Mouse (Mus musculus) cerebellum, adult 18-20 months (tissue): ENCODE measurements around the gene Mmp7.

Experiments used
- DNase-seq, 2 experiments: peaks; one replicate each; pipeline ENCODE4 v3.0.0; 2021

Mmp7 gene

GRCm38 (mm10) chr9:7691790-7692189 lies at the start of gene Mmp7:
Mmp7 (plus strand) TSS chr9:7692090.
- DNase-seq = no peak

- no peak for DNase-seq
Observed at GRCm38 (mm10) chr9:7647901-7648300, 44.0 kb upstream of the Mmp7 start.

GRCm38 (mm10) chr9:7650397-7651180 lies 41.3 kb upstream of the Mmp7 start:
- DNase-seq = no peak

GRCm38 (mm10) chr9:7652351-7653085 lies 39.4 kb upstream of the Mmp7 start:
- no peak for DNase-seq

- DNase-seq = no peak
Observed at GRCm38 (mm10) chr9:7657946-7658345, 33.9 kb upstream of the Mmp7 start.

- DNase-seq = no peak
Observed at GRCm38 (mm10) chr9:7659469-7660020, 32.3 kb upstream of the Mmp7 start.

- DNase-seq = no peak
Observed at GRCm38 (mm10) chr9:7661371-7661770, 30.5 kb upstream of the Mmp7 start.

GRCm38 (mm10) chr9:7669674-7670073 lies 22.2 kb upstream of the Mmp7 start:
- DNase-seq = no peak

GRCm38 (mm10) chr9:7672985-7673384 lies 18.9 kb upstream of the Mmp7 start:
- DNase-seq = no peak

GRCm38 (mm10) chr9:7678154-7678837 lies 13.6 kb upstream of the Mmp7 start:
- DNase-seq = no peak

GRCm38 (mm10) chr9:7682081-7682618 lies 9.7 kb upstream of the Mmp7 start:
- no peak for DNase-seq

GRCm38 (mm10) chr9:7686024-7686423 lies 5.9 kb upstream of the Mmp7 start:
- DNase-seq = no peak

- no peak for DNase-seq
Observed at GRCm38 (mm10) chr9:7689799-7690198, 2.1 kb upstream of the Mmp7 start.

- DNase-seq = no peak
Observed at GRCm38 (mm10) chr9:7693961-7694360, 2.1 kb downstream of the Mmp7 start.

- DNase-seq = no peak
Observed at GRCm38 (mm10) chr9:7695646-7696045, 3.8 kb downstream of the Mmp7 start.

- no peak for DNase-seq
Observed at GRCm38 (mm10) chr9:7708698-7709097, 16.8 kb downstream of the Mmp7 start.

GRCm38 (mm10) chr9:7711196-7711595 lies 19.3 kb downstream of the Mmp7 start:
- no peak for DNase-seq

- DNase-seq = peak; percentile 11 to 51
Observed at GRCm38 (mm10) chr9:7714062-7714907, 22.4 kb downstream of the Mmp7 start.

- no peak for DNase-seq
Observed at GRCm38 (mm10) chr9:7714908-7715175, 23.0 kb downstream of the Mmp7 start.

- no peak for DNase-seq
Observed at GRCm38 (mm10) chr9:7721543-7721942, 29.7 kb downstream of the Mmp7 start.

GRCm38 (mm10) chr9:7728997-7729396 lies 37.1 kb downstream of the Mmp7 start:
- no peak for DNase-seq

- no peak for DNase-seq
Observed at GRCm38 (mm10) chr9:7742696-7743095, 50.8 kb downstream of the Mmp7 start.
